Mouse (Mus musculus) E14TG2a.4 (cell line): ENCODE measurements at regions not wholly inside any gene's neighbourhood (a gene's known extent, or its start where the extent isn't known, plus 50 kb on each side); places are given as distances from the start of the nearest gene placed in this dataset.

Experiments
- CTCF ChIP-seq: conservative IDR thresholded peaks from 2 replicates; pipeline ENCODE4 v1.5.1; 2014; ENCODE audit warnings: low read length
- NANOG ChIP-seq: IDR thresholded peaks from 2 replicates; pipeline ENCODE4 v1.6.1; 2014; ENCODE audit warnings: borderline replicate concordance, low read length, mixed read lengths

DNA sequence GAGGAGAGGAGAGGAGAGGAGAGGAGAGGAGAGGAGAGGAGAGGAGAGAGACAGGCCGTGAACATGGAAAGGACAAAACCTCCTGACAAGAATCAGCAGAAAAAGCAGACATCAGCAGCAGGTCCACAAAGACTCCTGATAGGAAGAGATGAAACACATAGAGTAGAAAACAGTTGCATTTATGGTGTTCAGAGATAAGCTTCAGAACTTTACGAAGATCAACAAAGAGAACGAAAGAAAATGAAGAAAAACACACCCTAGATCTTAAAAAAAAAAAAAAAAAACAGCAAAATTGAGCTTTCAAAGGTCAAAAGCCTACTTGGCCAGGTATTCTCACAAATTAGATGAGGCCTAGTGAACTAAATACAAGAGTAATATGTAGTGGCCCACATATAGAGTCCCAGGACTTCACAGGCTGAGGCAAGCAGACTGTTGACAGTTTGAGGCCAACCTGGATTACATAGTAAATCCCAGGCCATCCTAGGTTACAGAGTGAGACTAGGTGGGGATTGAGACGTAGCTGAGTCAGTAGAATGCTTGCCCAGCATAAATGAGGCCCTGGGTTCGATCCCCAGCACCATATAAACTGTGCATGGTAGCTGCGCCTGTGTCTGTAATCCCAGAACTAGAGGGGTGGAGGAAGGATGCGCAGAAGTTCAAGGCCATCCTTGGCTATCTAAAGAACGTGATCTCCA, 111.6 kb upstream of the Klf3 start:
- TF ChIP-seq CTCF (no peak), NANOG (no peak)
